Mouse (Mus musculus): Measurements from ENCODE around the gene Hes2. TPM values are rescaled to one million over a fixed set of nuclear protein-coding genes. Genes with fewer than 3 reads are reported as not detected.
A peak's percentile ranks its signal among the peaks of the same experiment; 100 is the strongest.

Hes2 gene
- total RNA-seq, 2 experiments from 2014 or later: not detected

DNA sequence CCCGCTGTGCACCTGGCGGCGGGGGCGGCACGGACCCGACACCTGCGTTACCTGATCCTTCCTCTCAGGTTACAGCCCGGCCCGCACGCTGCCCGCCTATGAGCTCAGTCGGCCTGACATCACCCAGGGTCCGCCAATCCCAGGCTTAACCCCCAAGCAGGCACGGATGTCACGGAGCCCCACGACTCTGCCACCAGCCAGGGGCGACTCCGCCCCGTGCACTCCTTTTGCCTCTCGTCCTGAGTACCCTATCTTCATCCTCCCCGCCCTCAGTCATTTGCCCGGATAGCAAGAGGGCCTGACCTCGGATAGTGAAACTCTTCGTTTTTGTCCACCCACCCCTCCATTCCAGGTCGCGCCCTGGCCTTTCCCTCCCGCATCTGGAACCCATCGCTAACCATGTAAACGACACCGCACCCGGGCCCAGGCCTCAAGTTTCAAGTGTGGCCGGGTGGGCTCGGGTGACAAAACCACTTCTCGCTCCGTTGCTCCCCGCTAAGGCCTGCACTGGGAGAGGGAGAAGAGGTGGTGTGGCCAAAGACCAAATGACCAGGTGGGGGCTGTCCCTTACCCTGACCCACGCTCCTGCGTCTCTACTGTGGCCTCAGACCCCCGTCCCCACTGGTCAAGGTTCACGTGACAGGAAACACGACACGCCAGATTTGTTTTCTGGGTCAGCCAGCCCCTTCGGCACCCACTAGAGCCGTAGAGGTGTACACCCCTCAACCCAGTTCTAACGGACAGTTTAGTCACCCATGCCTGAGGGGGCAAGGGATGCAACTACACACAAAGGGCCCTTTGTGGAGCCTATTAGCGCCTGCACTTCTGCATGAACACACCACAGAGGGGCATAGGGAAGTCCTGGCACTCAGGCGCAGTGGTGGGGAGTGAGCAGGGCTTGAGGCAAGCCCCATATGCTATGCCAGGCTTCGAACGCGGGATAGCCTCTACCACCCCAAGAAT, 26.6 kb upstream of the Hes2 start:
- DNase-seq (ENCODE audit: low spot score in 2 of 2): no peak

GRCm38 (mm10) chr4:152132772-152133169, 25.9 kb upstream of the Hes2 start:
- DNase-seq (ENCODE audit: low spot score in 2 of 2): no peak

DNA sequence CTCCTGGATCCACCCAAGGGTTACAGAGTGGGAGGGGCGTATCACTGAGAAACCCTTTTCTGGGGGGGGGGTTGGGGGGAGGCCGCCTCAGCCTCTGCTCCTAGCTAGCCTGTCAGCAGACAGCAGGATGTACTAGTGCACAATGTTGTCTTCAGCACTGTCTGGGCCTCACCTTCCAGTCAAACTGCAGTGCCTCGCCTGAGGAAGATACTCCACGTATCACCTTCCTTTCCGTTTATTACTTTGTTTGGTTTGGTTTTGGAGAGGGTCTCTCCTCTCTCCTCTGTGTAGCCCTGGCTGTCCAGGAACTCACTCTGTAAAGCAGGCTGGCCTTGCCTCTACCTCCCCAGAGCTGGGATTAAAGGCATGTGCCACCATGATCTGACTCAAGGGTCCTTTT, 25.5 kb upstream of the Hes2 start:
- no peak for DNase-seq (ENCODE audit: low spot score in 2 of 2)

GRCm38 (mm10) chr4:152134507-152134906, 24.2 kb upstream of the Hes2 start:
- no peak for DNase-seq (ENCODE audit: low spot score in 2 of 2)

DNA sequence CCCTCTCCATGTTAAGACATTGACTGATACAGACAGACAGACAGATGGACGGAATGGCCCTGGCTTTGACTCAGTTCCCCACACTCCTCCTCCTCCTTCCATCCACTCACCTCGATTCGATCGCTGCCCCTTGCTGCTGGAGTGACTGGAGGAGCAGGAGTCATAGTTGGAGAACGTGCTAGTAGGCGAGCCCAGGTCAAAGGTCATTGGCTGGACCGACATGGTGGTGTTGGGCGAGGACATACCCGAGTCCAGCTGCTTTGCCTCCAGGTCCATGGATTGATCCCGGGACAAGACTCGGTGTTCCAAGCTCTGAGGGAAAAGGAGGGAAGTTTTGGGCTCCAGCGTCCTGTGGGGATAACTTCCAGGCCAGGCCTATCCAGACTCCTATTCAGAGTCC, 23.3 kb upstream of the Hes2 start:
- no peak for DNase-seq (ENCODE audit: low spot score in 2 of 2)

DNA sequence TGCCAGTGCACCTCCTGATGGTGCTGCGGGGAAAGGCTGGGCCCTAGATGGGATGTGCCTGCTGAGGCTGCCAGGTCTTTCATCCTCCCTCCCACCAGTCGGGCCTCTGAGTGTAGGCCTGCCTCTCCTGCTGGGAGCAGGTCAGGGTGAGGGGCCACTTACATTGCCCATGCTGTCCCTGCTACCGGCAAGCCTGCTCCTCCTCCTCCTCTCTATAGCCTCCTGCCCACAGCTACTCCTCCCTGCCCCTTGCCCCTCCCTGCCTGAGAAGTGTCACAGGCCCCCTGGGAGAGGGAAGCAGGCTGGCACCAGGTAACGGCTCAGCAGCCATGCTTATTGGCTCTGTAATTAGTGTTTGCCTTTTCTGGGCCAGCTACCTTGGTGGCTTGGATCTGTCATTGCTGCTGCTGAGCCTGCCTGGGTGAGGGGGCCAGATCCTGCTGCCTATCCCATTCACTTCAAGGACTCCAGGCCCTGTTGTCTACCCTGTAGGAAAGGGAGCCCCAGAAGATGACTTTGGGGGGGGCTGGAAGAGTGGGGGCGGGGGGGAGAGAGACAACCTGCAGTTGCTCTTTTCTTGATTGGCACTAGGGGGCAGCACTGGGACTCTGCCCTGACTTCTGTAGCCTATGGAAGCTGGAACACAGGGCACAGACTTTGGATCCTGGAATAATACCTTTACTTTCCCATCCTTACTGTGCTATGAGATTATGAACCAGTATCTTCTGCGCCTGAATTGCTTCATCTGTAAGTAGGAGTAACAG, 22.4 kb upstream of the Hes2 start:
- DNase-seq (ENCODE audit: low spot score in 2 of 2): no peak

- no peak for DNase-seq (ENCODE audit: low spot score in 2 of 2)
These were observed 21.8 kb upstream of the Hes2 start for GRCm38 (mm10) chr4:152136876-152137250.

GRCm38 (mm10) chr4:152138497-152139260, 20.0 kb upstream of the Hes2 start:
- DNase-seq (ENCODE audit: low spot score in 2 of 2): peak; percentile 81 to 89

DNA sequence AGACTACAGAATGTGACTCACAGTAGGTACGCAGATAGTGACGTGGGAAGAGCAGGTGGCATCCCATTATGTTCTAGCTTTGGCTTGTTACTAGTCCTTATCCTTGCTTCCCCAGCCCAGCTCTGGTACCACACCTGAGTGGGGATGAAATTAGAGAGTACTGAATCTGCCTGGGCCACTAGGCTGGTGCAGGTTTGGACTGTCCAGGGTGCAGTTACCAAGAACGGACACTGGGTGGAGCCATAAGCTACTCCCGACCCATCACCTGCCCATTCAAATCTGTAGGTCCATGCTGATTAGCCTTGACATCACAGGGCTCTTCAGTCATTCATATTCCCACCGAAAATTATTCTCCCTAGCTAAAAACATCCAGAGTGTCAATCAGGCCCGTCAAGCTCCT, 18.2 kb upstream of the Hes2 start:
- DNase-seq (ENCODE audit: low spot score in 2 of 2): no peak

DNA sequence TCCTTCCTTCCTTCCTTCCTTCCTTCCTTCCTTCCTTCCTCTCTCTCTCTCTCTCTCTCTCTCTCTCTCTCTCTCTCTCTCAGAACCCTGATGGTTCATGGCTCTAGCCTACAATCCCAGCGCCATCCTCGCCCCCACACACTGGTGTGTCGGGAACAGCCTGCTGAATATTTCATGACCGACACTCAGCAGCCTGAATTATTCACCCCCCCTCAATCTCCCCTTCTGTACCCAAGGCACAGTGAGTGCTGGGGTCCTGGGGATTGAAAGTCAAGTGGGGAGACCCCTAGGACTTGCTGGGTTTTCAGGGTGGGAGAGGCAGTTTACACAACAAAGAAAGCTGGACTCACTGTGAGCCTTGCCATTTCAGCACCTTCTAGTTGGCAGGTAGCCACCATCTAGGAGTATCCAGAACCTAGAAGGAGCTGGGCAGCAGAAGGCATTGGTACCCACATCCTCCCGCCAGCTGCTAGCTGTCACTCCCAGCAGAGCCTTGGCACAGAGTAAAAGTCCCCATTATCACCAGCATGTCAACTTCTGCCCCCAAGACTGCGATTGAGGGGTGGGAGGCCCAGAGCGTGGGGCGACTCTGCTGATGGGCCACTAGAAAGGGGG, 17.0 kb upstream of the Hes2 start:
- no peak for DNase-seq (ENCODE audit: low spot score in 2 of 2)

- no peak for DNase-seq (ENCODE audit: low spot score in 2 of 2)
These were observed 15.0 kb upstream of the Hes2 start for GRCm38 (mm10) chr4:152143632-152144031.

DNA sequence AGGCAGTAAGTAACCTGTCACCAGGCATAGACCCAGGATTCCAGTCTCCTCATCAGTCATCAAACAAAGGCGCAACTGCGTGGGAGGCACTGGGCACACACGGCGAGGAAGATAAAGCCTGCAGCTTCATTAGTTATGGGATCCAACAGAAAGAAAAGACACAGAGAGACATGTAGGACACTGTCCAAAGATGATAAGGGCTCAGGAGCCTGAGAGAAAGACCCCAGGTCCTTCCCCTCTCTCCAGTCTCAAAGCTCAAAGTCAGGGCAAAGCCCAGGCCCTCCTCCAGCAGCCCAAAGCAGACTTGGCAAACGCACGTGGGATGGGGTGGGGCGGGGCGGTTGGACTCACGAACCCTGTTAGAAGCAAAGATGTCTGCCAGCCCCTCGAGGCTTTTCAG, 13.2 kb upstream of the Hes2 start:
- no peak for DNase-seq (ENCODE audit: low spot score in 2 of 2)

DNA sequence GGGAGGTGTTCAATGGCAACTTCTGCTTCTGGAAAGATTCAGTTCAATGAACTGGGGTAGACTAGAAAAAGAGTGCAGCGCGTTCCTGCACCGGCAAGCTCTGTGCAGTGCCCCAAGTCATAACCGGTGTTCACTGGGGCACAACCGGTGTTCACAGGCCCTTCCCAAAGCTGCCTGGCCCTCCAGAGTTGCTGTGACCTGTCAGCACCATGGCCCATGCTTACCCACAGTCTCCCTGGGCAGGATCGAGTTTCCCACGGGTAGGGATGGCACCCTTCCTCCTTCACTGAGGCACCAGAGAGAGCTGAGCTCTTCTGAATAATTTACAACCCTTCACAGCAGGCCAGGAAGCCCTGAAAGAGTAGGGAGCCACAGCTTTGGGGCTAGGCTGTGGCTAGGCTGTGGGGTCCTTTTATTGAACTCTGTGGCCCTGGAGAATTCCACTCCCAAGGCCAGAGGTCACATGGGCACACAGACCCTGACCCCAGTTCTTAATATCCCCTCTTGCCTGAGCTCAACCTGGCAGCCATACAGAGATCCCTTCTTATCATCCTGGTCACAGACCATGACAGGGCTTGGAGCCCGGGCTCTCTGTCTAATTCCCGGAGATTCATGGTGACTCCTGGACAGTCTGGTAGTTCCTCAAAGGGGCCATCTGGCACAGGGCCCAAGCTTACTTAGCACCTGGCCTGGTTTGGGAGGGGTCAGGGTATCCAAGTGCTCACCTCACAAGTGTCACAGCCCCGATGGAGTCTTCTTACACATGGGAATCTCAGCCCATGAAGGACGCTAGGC, 12.4 kb upstream of the Hes2 start:
- DNase-seq (ENCODE audit: low spot score in 2 of 2): no peak

DNA sequence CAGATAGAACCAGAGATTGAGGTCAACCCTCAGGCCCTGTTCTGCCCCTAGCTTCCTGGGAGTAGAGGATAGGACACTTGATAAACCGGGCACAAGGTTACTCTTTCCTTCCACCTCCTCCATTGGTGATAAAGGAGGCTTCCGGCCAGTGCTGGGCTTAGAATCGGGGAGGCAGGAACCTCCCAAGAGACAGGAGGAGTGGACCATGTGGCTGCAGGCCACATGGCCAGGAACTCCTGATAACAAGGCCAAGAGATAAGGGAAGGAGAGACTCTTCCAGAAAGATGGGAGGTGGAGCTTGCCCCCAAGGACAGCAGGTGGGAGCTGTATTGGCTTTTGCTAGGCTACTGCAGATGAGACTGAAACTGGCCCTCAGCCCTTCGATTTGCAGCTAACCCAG, 8.1 kb upstream of the Hes2 start:
- DNase-seq (ENCODE audit: low spot score in 2 of 2): no peak

GRCm38 (mm10) chr4:152151451-152151965, 7.2 kb upstream of the Hes2 start:
- no peak for DNase-seq (ENCODE audit: low spot score in 2 of 2)

- DNase-seq (ENCODE audit: low spot score in 2 of 2): no peak
These were observed 6.6 kb upstream of the Hes2 start, which contains the start of gene Espn for GRCm38 (mm10) chr4:152151966-152152544. Gene Espn, minus strand, starts transcription at chr4:152152371.

- DNase-seq (ENCODE audit: low spot score in 2 of 2): peak; percentile 66 to 71
These were observed 4.9 kb upstream of the Hes2 start for GRCm38 (mm10) chr4:152153771-152154177.

- DNase-seq (ENCODE audit: low spot score in 2 of 2): no peak
These were observed 3.6 kb upstream of the Hes2 start for GRCm38 (mm10) chr4:152155019-152155418.

- no peak for DNase-seq (ENCODE audit: low spot score in 2 of 2)
These were observed 685 bp upstream of the Hes2 start for GRCm38 (mm10) chr4:152157779-152158584.
